Mouse (Mus musculus) small intestine, adult 2 months (tissue): ENCODE measurements at regions not wholly inside any gene's neighbourhood (a gene's known extent, or its start where the extent isn't known, plus 50 kb on each side); places are given as distances from the start of the nearest gene placed in this dataset.

Source experiments
- CTCF ChIP-seq: fragments of 200-500 bp; IDR thresholded peaks from 2 replicates; pipeline ENCODE4 v1.5.1; 2012; ENCODE audit warnings: low read depth, mild to moderate bottlenecking, control low read depth, inconsistent platforms, low read length, moderate library complexity, mixed read lengths; ENCODE audit not compliant: insufficient replicate concordance, insufficient read length; ENCODE audit errors: extremely low read depth
- POLR2A ChIP-seq: fragments of 200-500 bp; IDR thresholded peaks from 2 replicates; pipeline ENCODE4 v1.6.1; 2012; ENCODE audit warnings: low read depth, mild to moderate bottlenecking, control low read depth, inconsistent platforms, low read length, moderate library complexity

DNA sequence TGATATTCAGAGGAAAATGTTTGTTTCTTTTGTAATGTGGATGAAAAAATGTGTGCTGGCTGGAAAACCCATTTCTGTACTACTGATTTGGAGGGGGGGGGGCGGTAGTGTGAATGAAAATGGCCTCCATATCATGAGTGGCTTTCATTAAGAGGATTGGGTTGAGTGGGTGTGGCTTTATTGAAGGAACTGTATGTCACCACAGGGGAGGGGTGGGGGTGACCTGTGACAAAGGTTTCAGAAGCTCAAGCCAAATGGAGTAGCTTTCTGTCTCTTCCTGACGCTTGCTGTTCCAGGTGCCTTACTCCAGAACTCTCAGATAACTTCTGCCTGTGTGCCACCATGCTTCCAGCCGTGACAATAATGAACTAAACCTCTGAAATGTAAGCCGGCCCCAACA lies 242.0 kb upstream of the Gm765 start:
- TF ChIP-seq CTCF (no peak), POLR2A (no peak)
